Mouse (Mus musculus) G1E (cell line): ENCODE data around the gene Gm9913.

Source experiments
- CTCF ChIP-seq: IDR thresholded peaks from 2 replicates; pipeline ENCODE4 v1.5.1; 2012; ENCODE audit warnings: low read depth, low read length, inconsistent platforms, mixed read lengths
- GATA1 ChIP-seq: IDR thresholded peaks from 2 replicates; pipeline ENCODE4 v1.6.1; 2012; ENCODE audit warnings: borderline replicate concordance, low read length, inconsistent platforms, mixed read lengths
- GATA2 ChIP-seq: IDR thresholded peaks from 2 replicates; pipeline ENCODE4 v1.6.1; 2012; ENCODE audit warnings: low read depth, low read length, inconsistent platforms, borderline replicate concordance
- POLR2AphosphoS5 ChIP-seq: IDR thresholded peaks from 2 replicates; pipeline ENCODE4 v1.6.1; 2012; ENCODE audit warnings: low read depth, low read length, inconsistent platforms; ENCODE audit not compliant: insufficient replicate concordance
- TAL1 ChIP-seq: conservative IDR thresholded peaks from 2 replicates; pipeline ENCODE4 v1.6.1; 2012; ENCODE audit warnings: low read depth, low read length, inconsistent platforms, mixed read lengths

DNA sequence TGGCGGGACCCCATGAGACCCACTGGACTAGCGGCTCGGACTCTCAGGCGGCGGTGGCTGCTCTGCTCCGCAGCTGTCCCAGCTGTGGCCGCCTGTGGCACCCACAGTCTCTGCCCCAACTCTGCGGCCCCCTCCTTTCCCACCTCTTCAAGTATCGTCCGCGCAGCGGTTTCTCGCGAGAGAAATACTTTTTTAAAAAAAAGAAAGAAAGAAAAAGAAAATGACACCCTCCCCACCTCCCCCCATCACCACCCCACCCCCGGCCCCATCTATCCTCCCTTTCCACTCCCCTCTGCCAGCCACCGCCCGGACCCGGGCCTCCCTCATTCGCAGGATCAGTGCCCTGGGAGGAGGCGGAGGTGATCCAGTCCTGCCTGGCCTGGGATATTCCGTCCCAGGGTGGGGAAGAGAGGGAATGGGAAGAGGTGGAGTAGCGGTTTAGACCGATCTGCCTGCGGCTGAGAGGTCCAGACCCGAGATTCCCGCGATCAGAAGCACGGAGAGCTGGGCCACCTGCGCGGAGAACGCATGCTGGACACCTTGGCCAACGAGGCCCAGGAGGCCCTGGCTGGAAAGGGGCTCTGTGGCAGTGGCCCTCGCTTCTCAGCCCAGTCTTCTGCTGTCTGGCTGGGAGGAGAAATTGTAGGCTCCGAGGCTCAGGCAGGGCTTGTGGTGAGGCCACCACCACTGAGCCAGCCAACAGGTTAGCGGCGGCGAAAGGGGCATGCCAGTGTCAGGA, 1.6 kb downstream of the Gm9913 start:
- TF ChIP-seq CTCF (no peak), POLR2AphosphoS5 (no peak), TAL1 (no peak), GATA1 (no peak), GATA2 (no peak)
